Mouse (Mus musculus) CH12.LX (cell line): ENCODE data around the gene Fars2. TPM values are rescaled to one million over a fixed set of nuclear protein-coding genes. Genes with fewer than 3 reads are reported as not detected.

Experiments used
- DNase-seq: peaks from one replicate; pipeline ENCODE4 v3.0.0-alpha.2; 2013; ENCODE audit errors: extremely low read depth
- H3K27ac ChIP-seq: 2 replicates; pipeline ENCODE4 v1.5.1; 2012; ENCODE audit warnings: low read depth, mild to moderate bottlenecking, control low read depth, moderate library complexity; ENCODE audit not compliant: insufficient read depth
- H3K27me3 ChIP-seq: replicated peaks from 2 replicates; pipeline ENCODE3; 2012; ENCODE audit warnings: inconsistent platforms
- H3K36me3 ChIP-seq, 2 experiments: replicated peaks in 1 of 2; 2 replicates each; pipeline versions ENCODE3 to v1.6.1; 2012; ENCODE audit warnings: inconsistent platforms in 1 of 2, low read length in 1 of 2, mild to moderate bottlenecking in 1 of 2, mixed read lengths in 1 of 2, moderate library complexity in 1 of 2; ENCODE audit not compliant: control insufficient read depth in 1 of 2, insufficient read depth in 1 of 2
- H3K4me1 ChIP-seq, 2 experiments: 2 replicates each; pipeline ENCODE4 v1.6.1; 2012; ENCODE audit warnings: inconsistent platforms in 1 of 2, moderate library complexity in 1 of 2; ENCODE audit not compliant: insufficient read depth in 2 of 2, control insufficient read depth in 1 of 2
- H3K4me2 ChIP-seq: 2 replicates; pipeline ENCODE4 v1.6.1; 2012; ENCODE audit warnings: low read depth, mild to moderate bottlenecking, control low read depth; ENCODE audit not compliant: poor library complexity, insufficient read depth, severe bottlenecking
- H3K4me3 ChIP-seq, 3 experiments: fragments of 150-350 bp in 1 of 3; sonication (generic) in 1 of 3; replicated peaks in 1 of 3; 2 replicates each; pipeline versions ENCODE3 to v1.5.1; 2011 to 2012; ENCODE audit warnings: low read depth in 2 of 3, low read length in 2 of 3, mild to moderate bottlenecking in 2 of 3, moderate library complexity in 2 of 3, control low read depth in 1 of 3, improper control_type of control experiment in 1 of 3, inconsistent platforms in 1 of 3, mixed read lengths in 1 of 3; ENCODE audit not compliant: poor library complexity in 1 of 3
- H3K79me2 ChIP-seq: replicated peaks from 2 replicates; pipeline ENCODE4 v1.6.1; 2012; ENCODE audit warnings: mild to moderate bottlenecking, moderate library complexity; ENCODE audit not compliant: control insufficient read depth, poor library complexity, insufficient read depth, severe bottlenecking; ENCODE audit errors: extremely low read depth
- H3K9ac ChIP-seq: 2 replicates; pipeline ENCODE4 v1.6.1; 2012; ENCODE audit warnings: low read depth, mild to moderate bottlenecking, control low read depth, moderate library complexity; ENCODE audit not compliant: insufficient read depth
- H3K9me3 ChIP-seq: replicated peaks from 2 replicates; pipeline ENCODE3; 2012; ENCODE audit warnings: low read length, inconsistent platforms, mixed read lengths
- BHLHE40 ChIP-seq: IDR thresholded peaks from 2 replicates; pipeline ENCODE4 v1.6.1; 2011; ENCODE audit warnings: mild to moderate bottlenecking, low read depth, low read length, improper control_type of control experiment
- CHD2 ChIP-seq: IDR thresholded peaks from 2 replicates; pipeline ENCODE4 v1.6.1; 2011; ENCODE audit warnings: low read length, improper control_type of control experiment
- ELF1 ChIP-seq: IDR thresholded peaks from 2 replicates; pipeline ENCODE4 v1.6.1; 2014; ENCODE audit warnings: low read depth, mild to moderate bottlenecking, inconsistent platforms, low read length, improper control_type of control experiment
- EP300 ChIP-seq: IDR thresholded peaks from 2 replicates; pipeline ENCODE4 v1.6.1; 2011; ENCODE audit warnings: low read length, improper control_type of control experiment
- ETS1 ChIP-seq: conservative IDR thresholded peaks from 2 replicates; pipeline ENCODE4 v1.6.1; 2012; ENCODE audit warnings: low read depth, mild to moderate bottlenecking, inconsistent platforms, low read length, improper control_type of control experiment, moderate library complexity
- HCFC1 ChIP-seq: IDR thresholded peaks from 2 replicates; pipeline ENCODE4 v1.6.1; 2012; ENCODE audit warnings: low read depth, mild to moderate bottlenecking, inconsistent platforms, low read length, improper control_type of control experiment
- IRF4 ChIP-seq: IDR thresholded peaks from 2 replicates; pipeline ENCODE4 v1.6.1; 2014; ENCODE audit warnings: low read depth, mild to moderate bottlenecking, inconsistent platforms, low read length, improper control_type of control experiment
- JUN ChIP-seq: IDR thresholded peaks from 2 replicates; pipeline ENCODE4 v1.6.1; 2011; ENCODE audit warnings: low read depth, mild to moderate bottlenecking, low read length, improper control_type of control experiment, moderate library complexity; ENCODE audit not compliant: insufficient read depth
- JUND ChIP-seq: conservative IDR thresholded peaks from 2 replicates; pipeline ENCODE4 v1.6.1; 2011; ENCODE audit warnings: low read depth, low read length, improper control_type of control experiment
- KAT2A ChIP-seq: IDR thresholded peaks from 2 replicates; pipeline ENCODE4 v1.6.1; 2012; ENCODE audit warnings: low read length, improper control_type of control experiment, inconsistent platforms; ENCODE audit not compliant: insufficient replicate concordance
- MAX ChIP-seq: IDR thresholded peaks from 2 replicates; pipeline ENCODE4 v1.6.1; 2011; ENCODE audit warnings: low read length, improper control_type of control experiment
- MAZ ChIP-seq: IDR thresholded peaks from 2 replicates; pipeline ENCODE4 v1.6.1; 2012; ENCODE audit warnings: low read depth, mild to moderate bottlenecking, inconsistent platforms, low read length, improper control_type of control experiment, moderate library complexity
- MEF2A ChIP-seq: IDR thresholded peaks from 2 replicates; pipeline ENCODE4 v1.6.1; 2014; ENCODE audit warnings: low read depth, mild to moderate bottlenecking, inconsistent platforms, low read length, improper control_type of control experiment, borderline replicate concordance
- MXI1 ChIP-seq: IDR thresholded peaks from 2 replicates; pipeline ENCODE4 v1.6.1; 2011; ENCODE audit warnings: mild to moderate bottlenecking, low read depth, low read length, improper control_type of control experiment
- MYC ChIP-seq: IDR thresholded peaks from 2 replicates; pipeline ENCODE4 v1.6.1; 2011; ENCODE audit warnings: low read depth, mild to moderate bottlenecking, improper control_type of control experiment, low read length
- NELFE ChIP-seq: IDR thresholded peaks from 2 replicates; pipeline ENCODE4 v1.6.1; 2011; ENCODE audit warnings: low read depth, low read length, improper control_type of control experiment
- NRF1 ChIP-seq: IDR thresholded peaks from 2 replicates; pipeline ENCODE4 v1.6.1; 2014; ENCODE audit warnings: low read depth, mild to moderate bottlenecking, inconsistent platforms, low read length, improper control_type of control experiment, moderate library complexity
- PAX5 ChIP-seq: IDR thresholded peaks from 2 replicates; pipeline ENCODE4 v1.6.1; 2012; ENCODE audit warnings: low read length, inconsistent platforms, mixed read lengths
- SIN3A ChIP-seq: IDR thresholded peaks from 2 replicates; pipeline ENCODE4 v1.6.1; 2012; ENCODE audit warnings: low read length, improper control_type of control experiment, inconsistent platforms
- SMC3 ChIP-seq: IDR thresholded peaks from 2 replicates; pipeline ENCODE4 v1.6.1; 2011; ENCODE audit warnings: low read depth, low read length, improper control_type of control experiment
- TBP ChIP-seq: conservative IDR thresholded peaks from 2 replicates; pipeline ENCODE4 v1.6.1; 2011; ENCODE audit warnings: low read depth, low read length, improper control_type of control experiment
- UBTF ChIP-seq: IDR thresholded peaks from 2 replicates; pipeline ENCODE4 v1.6.1; 2012; ENCODE audit warnings: low read depth, mild to moderate bottlenecking, inconsistent platforms, low read length, improper control_type of control experiment, moderate library complexity
- dilution Hi-C: fragments of 300-500 bp; cut with MboI; formaldehyde crosslinking; loops from 2 replicates; pipeline ENCODE4 v1.14.3; 2020; ENCODE audit warnings: low sequenced_read_pairs; ENCODE audit not compliant: extremely low pct_unique_long_range_greater_than_20kb, extremely low pct_ligation_motif_present
- in situ Hi-C: fragments of 300-500 bp; cut with MboI; formaldehyde crosslinking; loops from 3 replicates; pipeline ENCODE4 v1.14.3; 2019; ENCODE audit warnings: low sequenced_read_pairs, low pct_ligation_motif_present, low pct_unique_long_range_greater_than_20kb, mixed read lengths
- polyA plus RNA-seq: library from polyadenylated mRNA; unstranded; fragments of >175 nt; gene quantifications from 2 replicates; pipeline ENCODE4 v1.2.1, GENCODE M21; 2012; ENCODE audit warnings: low read depth; ENCODE audit not compliant: insufficient read length
- total RNA-seq, 2 experiments: library from RNA; depleted of rRNA; stranded (reverse); fragments of 300-350 nt in 1 of 2; fragments of >200 nt in 1 of 2; gene quantifications; 2 replicates each; pipeline ENCODE4 v1.2.3; 2012 to 2014

The Fars2 gene
- total and polyA plus RNA-seq, 3 experiments = 30.2 to 47.7 (median 46.4) TPM

DNA sequence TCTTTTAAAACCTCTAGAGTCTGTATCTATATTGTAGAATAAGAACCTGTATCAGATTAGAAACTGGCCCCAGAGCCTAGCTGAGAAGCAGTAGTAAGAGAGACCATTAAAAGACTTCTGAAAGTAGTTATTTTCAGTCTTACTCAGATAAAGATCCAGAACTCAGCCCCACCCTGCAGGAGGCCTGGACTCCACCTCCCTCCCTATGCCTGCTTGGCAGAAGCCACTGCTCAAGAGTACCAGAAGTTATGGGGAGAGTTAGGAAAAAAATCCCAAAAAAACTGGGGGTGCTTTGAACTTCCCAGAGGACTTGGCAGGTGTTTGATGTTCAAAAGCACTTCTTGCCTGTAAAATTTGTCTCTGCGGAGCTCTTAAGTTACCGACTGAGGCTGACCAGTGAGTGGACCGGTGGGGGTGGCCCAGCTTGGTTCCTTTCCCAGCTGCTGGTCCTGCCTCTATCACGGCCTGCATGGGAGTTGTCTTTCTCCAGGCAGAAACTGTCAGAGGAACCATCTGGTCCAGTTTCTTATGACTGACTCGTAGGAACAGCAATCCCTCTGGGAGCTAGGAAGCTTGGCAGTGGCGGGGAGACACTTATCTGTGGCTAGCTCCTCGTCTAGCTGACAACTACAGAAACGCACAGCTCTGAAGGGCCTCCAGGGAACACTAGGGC, 411.1 kb downstream of the Fars2 start:
- TF ChIP-seq EP300 (0 out of 2 replicates have a peak, but pooled peaks have one; percentile 5), IRF4 (peak; percentile 65), HCFC1 (no peak), PAX5 (no peak), BHLHE40 (no peak), MEF2A (no peak)
- dilution Hi-C loops = no loop called here

GRCm38 (mm10) chr13:36529467-36530039, 412.3 kb downstream of the Fars2 start:
- no peaks in the 10 kb centered on the region for H3K27me3 ChIP-seq

More for the DNA sequence above, 411.1 kb downstream of the Fars2 start:
- in situ Hi-C loops = no loop called here
- Histone ChIP-seq H3K79me2 (no peaks in the 10 kb centered on the region), H3K27me3 (no peaks in the 10 kb centered on the region), H3K9ac (no peak overlapping the region), H3K4me2 (no peak overlapping the region), H3K36me3 (peaks cover 0 to 12% of the 10 kb centered on the region in 2 experiments), H3K4me3 (no peak overlapping the region), H3K4me1 (peaks cover 9 to 22% of the 10 kb centered on the region in 2 experiments), H3K27ac (no peak overlapping the region), H3K9me3 (no peaks in the 10 kb centered on the region)
- DNase-seq = peak; percentile 11

DNA sequence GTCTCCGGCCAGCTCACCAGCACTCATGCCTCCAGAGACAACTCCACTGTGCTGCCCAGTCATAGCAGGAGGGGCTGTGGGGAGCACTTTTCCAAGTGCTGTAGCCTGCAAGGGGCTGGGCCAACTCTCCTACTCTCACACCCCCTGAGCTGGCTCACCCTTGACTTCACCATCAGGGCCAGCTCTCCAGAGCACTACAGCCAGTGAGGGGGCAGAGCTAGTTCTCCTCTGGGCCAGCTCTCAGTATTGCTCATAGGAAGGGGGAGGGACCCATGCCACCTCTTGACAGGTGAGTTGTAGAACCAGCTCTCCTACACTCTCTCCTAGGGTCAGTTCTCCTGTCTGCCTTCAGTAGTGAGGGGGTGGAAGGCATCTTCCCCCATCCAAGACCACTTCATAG, 413.6 kb downstream of the Fars2 start:
- TF ChIP-seq MAX = no peak
- TF ChIP-seq TBP = no peak
- no peak for TF ChIP-seq MEF2A
- TF ChIP-seq UBTF = no peak
- TF ChIP-seq NELFE = no peak
- no peak for TF ChIP-seq MYC
- TF ChIP-seq NRF1 = no peak
- no peak for TF ChIP-seq SMC3
- TF ChIP-seq MAZ = no peak
- no peak for TF ChIP-seq ELF1
- no peak for TF ChIP-seq KAT2A
- TF ChIP-seq JUN = no peak
- TF ChIP-seq JUND = no peak
- TF ChIP-seq MXI1 = no peak
- TF ChIP-seq CHD2 = no peak
- TF ChIP-seq ETS1 = no peak
- TF ChIP-seq EP300 = no peak
- TF ChIP-seq SIN3A = no peak
- no peak for TF ChIP-seq IRF4
- TF ChIP-seq, all 38 proteins: peak for 0
- no peaks in the 10 kb centered on the region for H3K27me3 ChIP-seq
- DNase-seq = no peak
- H3K4me1 ChIP-seq = peaks cover 11 to 43% of the 10 kb centered on the region in 2 experiments
- H3K4me2 ChIP-seq = no peak overlapping the region
- H3K9ac ChIP-seq = no peak overlapping the region
- in situ Hi-C loops (no loop called here), dilution Hi-C loops (no loop called here)
- H3K9me3 ChIP-seq = peaks cover 4% of the 10 kb centered on the region
- H3K27ac ChIP-seq = no peak overlapping the region
- H3K4me3 ChIP-seq = no peak overlapping the region
- H3K79me2 ChIP-seq = no peaks in the 10 kb centered on the region
- H3K36me3 ChIP-seq = peaks cover 0 to 12% of the 10 kb centered on the region in 2 experiments

More at GRCm38 (mm10) chr13:36529467-36530039, 412.3 kb downstream of the Fars2 start:
- H3K4me3 ChIP-seq = no peak overlapping the region
- H3K27ac ChIP-seq = no peak overlapping the region
- H3K9ac ChIP-seq = no peak overlapping the region
- H3K4me2 ChIP-seq = no peak overlapping the region
- in situ Hi-C loops = no loop called here
- H3K36me3 ChIP-seq = peaks cover 0 to 12% of the 10 kb centered on the region in 2 experiments
- peaks cover 11 to 34% of the 10 kb centered on the region in 2 experiments for H3K4me1 ChIP-seq
- H3K9me3 ChIP-seq = peaks cover 4% of the 10 kb centered on the region
- no peak for DNase-seq
- dilution Hi-C loops = no loop called here
- no peaks in the 10 kb centered on the region for H3K79me2 ChIP-seq
- no peak for TF ChIP-seq MAX
